Mouse (Mus musculus): ENCODE measurements around the gene Tgm2. TPM values are rescaled to one million over a fixed set of nuclear protein-coding genes. Genes with fewer than 3 reads are reported as not detected.

Gene Tgm2
- polyA plus RNA-seq, 1 experiment from 2014 or later, result 56.0 TPM

GRCm38 (mm10) chr2:158142981-158143380, 3.3 kb downstream of the Tgm2 start:
- peaks cover 38% of the 10 kb centered on the region for H3K4me1 ChIP-seq (ENCODE audit: control insufficient read depth, insufficient read depth, low read length)
- no peak overlapping the region for H3K9ac ChIP-seq (replicated peaks; ENCODE audit: low read depth, low read length)
- ATAC-seq (ENCODE audit: insufficient number of reproducible peaks, insufficient read depth, low FRiP score, low read depth), result no peak
- peak overlapping the region; percentile 21 for H3K4me2 ChIP-seq (replicated peaks; ENCODE audit: low read depth, low read length)
- H3K36me3 ChIP-seq (ENCODE audit: control insufficient read depth, insufficient read depth, low read length), result peaks cover 9% of the 10 kb centered on the region
- 79% methylated on average over 18 of the region's 18 CpGs for WGBS
- no peak overlapping the region for H3K4me3 ChIP-seq (ENCODE audit: low read depth, low read length)
- H3K9me3 ChIP-seq (ENCODE audit: control insufficient read depth, low read depth, low read length), result no peaks in the 10 kb centered on the region
- no peaks in the 10 kb centered on the region for H3K27me3 ChIP-seq (ENCODE audit: control insufficient read depth, insufficient read depth, low read length)
- no peak overlapping the region for H3K27ac ChIP-seq (ENCODE audit: low read length)

- peaks cover 9% of the 10 kb centered on the region for H3K36me3 ChIP-seq (ENCODE audit: control insufficient read depth, insufficient read depth, low read length)
- no peak overlapping the region for H3K27ac ChIP-seq (ENCODE audit: low read length)
- H3K9ac ChIP-seq (replicated peaks; ENCODE audit: low read depth, low read length), result no peak overlapping the region
- peaks cover 38% of the 10 kb centered on the region for H3K4me1 ChIP-seq (ENCODE audit: control insufficient read depth, insufficient read depth, low read length)
- WGBS, result 70% methylated on average over 7 of the region's 7 CpGs
- no peak overlapping the region for H3K4me2 ChIP-seq (replicated peaks; ENCODE audit: low read depth, low read length)
- H3K27me3 ChIP-seq (ENCODE audit: control insufficient read depth, insufficient read depth, low read length), result no peaks in the 10 kb centered on the region
- no peak overlapping the region for H3K4me3 ChIP-seq (ENCODE audit: low read depth, low read length)
- no peaks in the 10 kb centered on the region for H3K9me3 ChIP-seq (ENCODE audit: control insufficient read depth, low read depth, low read length)
- ATAC-seq (ENCODE audit: insufficient number of reproducible peaks, insufficient read depth, low FRiP score, low read depth), result peak; percentile 64
Observed at GRCm38 (mm10) chr2:158141690-158142440, 4.4 kb downstream of the Tgm2 start.

- Histone ChIP-seq H3K4me1 (ENCODE audit: control insufficient read depth, insufficient read depth, low read length) (peaks cover 38% of the 10 kb centered on the region), H3K4me2 (replicated peaks; ENCODE audit: low read depth, low read length) (no peak overlapping the region), H3K27me3 (ENCODE audit: control insufficient read depth, insufficient read depth, low read length) (no peaks in the 10 kb centered on the region), H3K9ac (replicated peaks; ENCODE audit: low read depth, low read length) (no peak overlapping the region), H3K27ac (ENCODE audit: low read length) (no peak overlapping the region), H3K4me3 (ENCODE audit: low read depth, low read length) (no peak overlapping the region), H3K9me3 (ENCODE audit: control insufficient read depth, low read depth, low read length) (no peaks in the 10 kb centered on the region), H3K36me3 (ENCODE audit: control insufficient read depth, insufficient read depth, low read length) (peaks cover 9% of the 10 kb centered on the region)
- ATAC-seq (ENCODE audit: insufficient number of reproducible peaks, insufficient read depth, low FRiP score, low read depth), result no peak
- 70% methylated on average over 7 of the region's 7 CpGs for WGBS
Observed at GRCm38 (mm10) chr2:158141271-158141670, 5.0 kb downstream of the Tgm2 start.

- Histone ChIP-seq H3K4me2 (replicated peaks; ENCODE audit: low read depth, low read length) (no peak overlapping the region), H3K9ac (replicated peaks; ENCODE audit: low read depth, low read length) (no peak overlapping the region), H3K9me3 (ENCODE audit: control insufficient read depth, low read depth, low read length) (no peaks in the 10 kb centered on the region), H3K36me3 (ENCODE audit: control insufficient read depth, insufficient read depth, low read length) (peaks cover 9% of the 10 kb centered on the region), H3K4me3 (ENCODE audit: low read depth, low read length) (no peak overlapping the region), H3K4me1 (ENCODE audit: control insufficient read depth, insufficient read depth, low read length) (peaks cover 35% of the 10 kb centered on the region), H3K27me3 (ENCODE audit: control insufficient read depth, insufficient read depth, low read length) (no peaks in the 10 kb centered on the region), H3K27ac (ENCODE audit: low read length) (peak overlapping the region; percentile 39; the same call in 1 of the 2 replicates)
- no peak for ATAC-seq (ENCODE audit: insufficient number of reproducible peaks, insufficient read depth, low FRiP score, low read depth)
- 83% methylated on average over 5 of the region's 5 CpGs for WGBS
Observed at GRCm38 (mm10) chr2:158140664-158141063, 5.6 kb downstream of the Tgm2 start.

- Histone ChIP-seq H3K9me3 (ENCODE audit: control insufficient read depth, low read depth, low read length) (no peaks in the 10 kb centered on the region), H3K27ac (ENCODE audit: low read length) (no peak overlapping the region), H3K4me2 (replicated peaks; ENCODE audit: low read depth, low read length) (no peak overlapping the region), H3K4me1 (ENCODE audit: control insufficient read depth, insufficient read depth, low read length) (peaks cover 28% of the 10 kb centered on the region), H3K4me3 (ENCODE audit: low read depth, low read length) (no peak overlapping the region), H3K9ac (replicated peaks; ENCODE audit: low read depth, low read length) (no peak overlapping the region), H3K27me3 (ENCODE audit: control insufficient read depth, insufficient read depth, low read length) (no peaks in the 10 kb centered on the region), H3K36me3 (ENCODE audit: control insufficient read depth, insufficient read depth, low read length) (peaks cover 9% of the 10 kb centered on the region)
- no peak for ATAC-seq (ENCODE audit: insufficient number of reproducible peaks, insufficient read depth, low FRiP score, low read depth)
- 44% methylated on average over 7 of the region's 7 CpGs for WGBS
Observed at GRCm38 (mm10) chr2:158139628-158140027, 6.6 kb downstream of the Tgm2 start.

- no peak for ATAC-seq (ENCODE audit: insufficient number of reproducible peaks, insufficient read depth, low FRiP score, low read depth)
- peaks cover 21% of the 10 kb centered on the region for H3K4me1 ChIP-seq (ENCODE audit: control insufficient read depth, insufficient read depth, low read length)
- no peak overlapping the region for H3K4me3 ChIP-seq (ENCODE audit: low read depth, low read length)
- H3K9ac ChIP-seq (replicated peaks; ENCODE audit: low read depth, low read length), result no peak overlapping the region
- no peak overlapping the region for H3K27ac ChIP-seq (ENCODE audit: low read length)
- peaks cover 9% of the 10 kb centered on the region for H3K36me3 ChIP-seq (ENCODE audit: control insufficient read depth, insufficient read depth, low read length)
- no peak overlapping the region for H3K4me2 ChIP-seq (replicated peaks; ENCODE audit: low read depth, low read length)
- 91% methylated on average over 9 of the region's 9 CpGs for WGBS
- H3K9me3 ChIP-seq (ENCODE audit: control insufficient read depth, low read depth, low read length), result no peaks in the 10 kb centered on the region
- H3K27me3 ChIP-seq (ENCODE audit: control insufficient read depth, insufficient read depth, low read length), result no peaks in the 10 kb centered on the region
Observed at GRCm38 (mm10) chr2:158138778-158139177, 7.5 kb downstream of the Tgm2 start.

GRCm38 (mm10) chr2:158137771-158138170, 8.5 kb downstream of the Tgm2 start:
- Histone ChIP-seq H3K9me3 (ENCODE audit: control insufficient read depth, low read depth, low read length) (no peaks in the 10 kb centered on the region), H3K4me2 (replicated peaks; ENCODE audit: low read depth, low read length) (no peak overlapping the region), H3K27ac (ENCODE audit: low read length) (no peak overlapping the region), H3K36me3 (ENCODE audit: control insufficient read depth, insufficient read depth, low read length) (peaks cover 9% of the 10 kb centered on the region), H3K27me3 (ENCODE audit: control insufficient read depth, insufficient read depth, low read length) (no peaks in the 10 kb centered on the region), H3K4me3 (ENCODE audit: low read depth, low read length) (no peak overlapping the region), H3K9ac (replicated peaks; ENCODE audit: low read depth, low read length) (no peak overlapping the region), H3K4me1 (ENCODE audit: control insufficient read depth, insufficient read depth, low read length) (peaks cover 14% of the 10 kb centered on the region)
- ATAC-seq (ENCODE audit: insufficient number of reproducible peaks, insufficient read depth, low FRiP score, low read depth), result no peak
- 85% methylated on average over 12 of the region's 12 CpGs for WGBS

- Histone ChIP-seq H3K4me1 (ENCODE audit: control insufficient read depth, insufficient read depth, low read length) (peaks cover 6% of the 10 kb centered on the region), H3K4me3 (ENCODE audit: low read depth, low read length) (no peak overlapping the region), H3K4me2 (replicated peaks; ENCODE audit: low read depth, low read length) (no peak overlapping the region), H3K27me3 (ENCODE audit: control insufficient read depth, insufficient read depth, low read length) (no peaks in the 10 kb centered on the region), H3K9me3 (ENCODE audit: control insufficient read depth, low read depth, low read length) (no peaks in the 10 kb centered on the region), H3K9ac (replicated peaks; ENCODE audit: low read depth, low read length) (no peak overlapping the region), H3K27ac (ENCODE audit: low read length) (no peak overlapping the region), H3K36me3 (ENCODE audit: control insufficient read depth, insufficient read depth, low read length) (peaks cover 3% of the 10 kb centered on the region)
- WGBS, result 40% methylated on average over 7 of the region's 7 CpGs
- ATAC-seq (ENCODE audit: insufficient number of reproducible peaks, insufficient read depth, low FRiP score, low read depth), result no peak
Observed at GRCm38 (mm10) chr2:158136205-158136604, 10.0 kb downstream of the Tgm2 start.

GRCm38 (mm10) chr2:158133050-158133449, 13.2 kb downstream of the Tgm2 start:
- no peak overlapping the region for H3K27ac ChIP-seq (ENCODE audit: low read length)
- 0 out of 2 replicates have a peak, but pooled peaks cover 6% of the 10 kb centered on the region for H3K4me1 ChIP-seq (ENCODE audit: control insufficient read depth, insufficient read depth, low read length)
- ATAC-seq (ENCODE audit: insufficient number of reproducible peaks, insufficient read depth, low FRiP score, low read depth), result no peak
- no peak overlapping the region for H3K9ac ChIP-seq (replicated peaks; ENCODE audit: low read depth, low read length)
- no peak overlapping the region for H3K4me3 ChIP-seq (ENCODE audit: low read depth, low read length)
- H3K9me3 ChIP-seq (ENCODE audit: control insufficient read depth, low read depth, low read length), result no peaks in the 10 kb centered on the region
- H3K4me2 ChIP-seq (replicated peaks; ENCODE audit: low read depth, low read length), result no peak overlapping the region
- WGBS, result 74% methylated on average over 6 of the region's 6 CpGs
- no peaks in the 10 kb centered on the region for H3K27me3 ChIP-seq (ENCODE audit: control insufficient read depth, insufficient read depth, low read length)
- peaks cover 8% of the 10 kb centered on the region; the same call in 1 of the 2 replicates for H3K36me3 ChIP-seq (ENCODE audit: control insufficient read depth, insufficient read depth, low read length)

All from stomach, embryonic 14.5 days (tissue).